Mouse (Mus musculus) liver, embryonic 16.5 days (tissue): Measurements from ENCODE around the gene H1fx. TPM values are rescaled to one million over a fixed set of nuclear protein-coding genes. Genes with fewer than 3 reads are reported as not detected.
"Not testable (repeated sequence)": the region's sequence is repeated elsewhere in the genome, so short reads cannot be mapped to it uniquely, and the experiment has no call there.

ENCODE experiments used
- ATAC-seq: fragments of 200-750 bp; cut with Nextera tagmentation; 2 replicates; pipeline ENCODE4 v1.8.0; 2017; ENCODE audit warnings: low read depth, mild to moderate bottlenecking, moderate number of reproducible peaks, moderate library complexity
- H3K27ac ChIP-seq: fragments of 300-500 bp; sonication (generic); 2 replicates; pipeline ENCODE4 v1.5.1; 2014; ENCODE audit warnings: mild to moderate bottlenecking, low read length
- H3K27me3 ChIP-seq: fragments of 300-500 bp; sonication (generic); 2 replicates; pipeline ENCODE4 v1.6.1; 2014; ENCODE audit warnings: low read depth, low read length, mixed read lengths; ENCODE audit not compliant: control insufficient read depth, insufficient read depth
- H3K36me3 ChIP-seq: fragments of 300-500 bp; sonication (generic); 2 replicates; pipeline ENCODE4 v1.6.1; 2014; ENCODE audit warnings: mild to moderate bottlenecking; ENCODE audit not compliant: control insufficient read depth, insufficient read depth
- H3K4me1 ChIP-seq: fragments of 300-500 bp; sonication (generic); 2 replicates; pipeline ENCODE4 v1.6.1; 2014; ENCODE audit warnings: low read depth, low read length, mixed read lengths; ENCODE audit not compliant: control insufficient read depth
- H3K4me2 ChIP-seq: fragments of 300-500 bp; sonication (generic); 2 replicates; pipeline ENCODE4 v1.6.1; 2014; ENCODE audit warnings: low read depth, low read length, mixed read lengths
- H3K4me3 ChIP-seq: fragments of 300-500 bp; sonication (generic); 2 replicates; pipeline ENCODE4 v1.5.1; 2014; ENCODE audit warnings: low read depth, mild to moderate bottlenecking, low read length
- H3K9ac ChIP-seq: fragments of 300-500 bp; sonication (generic); 2 replicates; pipeline ENCODE4 v1.6.1; 2014; ENCODE audit warnings: low read depth, low read length
- H3K9me3 ChIP-seq: fragments of 300-500 bp; sonication (generic); replicated peaks from 2 replicates; pipeline ENCODE4 v1.6.1; 2016; ENCODE audit warnings: low read length; ENCODE audit not compliant: control insufficient read depth
- WGBS: fragments of 180-500 bp; shearing (Covaris S2); extraction: QIAGEN DNeasy Blood & Tissue Kit; methylation state at CpG from one replicate; pipeline ENCODE4 v1.1.7; 2014; ENCODE audit not compliant: insufficient replicate concordance; 5-methylcytosine and 5-hydroxymethylcytosine counted together
- polyA plus RNA-seq: library from polyadenylated mRNA; unstranded; fragments of >200 nt; fragmentation: Nextera tagmentation; extraction: Ambion mirVana; gene quantifications from 2 replicates; pipeline ENCODE4 v1.2.1, GENCODE M21; 2015

Gene H1fx
- polyA plus RNA-seq, 1 experiment from 2014 or later = 0.79 TPM

DNA sequence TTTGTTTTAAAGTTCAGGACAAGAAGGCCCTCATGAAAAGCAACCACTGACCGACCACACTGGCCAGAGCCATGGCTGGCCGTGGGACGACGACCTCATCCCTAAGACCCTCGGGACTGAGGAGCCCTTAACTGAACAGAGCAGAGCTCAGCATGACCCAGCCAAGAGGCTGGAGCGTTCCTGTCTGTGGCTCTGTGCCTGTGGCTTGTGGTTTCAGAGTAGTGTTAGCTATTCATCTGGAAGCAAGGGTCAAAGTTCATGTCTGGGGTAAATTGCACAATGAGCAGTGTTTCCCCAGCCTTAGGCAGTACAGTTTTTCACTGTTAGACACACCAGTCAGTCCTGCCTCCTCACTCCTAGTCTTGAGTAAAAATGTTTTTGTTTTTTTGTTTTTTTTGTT, 11.3 kb upstream of the H1fx start:
- no peak overlapping the region for H3K4me2 ChIP-seq
- WGBS = 16% methylated on average over 6 of the region's 6 CpGs
- no peaks in the 10 kb centered on the region for H3K9me3 ChIP-seq
- H3K4me1 ChIP-seq = peaks cover 16% of the 10 kb centered on the region
- no peaks in the 10 kb centered on the region for H3K36me3 ChIP-seq
- peak overlapping the region; percentile 60 for H3K27ac ChIP-seq
- H3K4me3 ChIP-seq = no peak overlapping the region
- peak; percentile 80 for ATAC-seq
- no peak overlapping the region for H3K9ac ChIP-seq
- no peaks in the 10 kb centered on the region for H3K27me3 ChIP-seq

GRCm38 (mm10) chr6:87991886-87992285, 10.4 kb upstream of the H1fx start:
- H3K27me3 ChIP-seq = no peaks in the 10 kb centered on the region
- no peaks in the 10 kb centered on the region for H3K36me3 ChIP-seq
- H3K27ac ChIP-seq = no peak overlapping the region
- no peaks in the 10 kb centered on the region for H3K9me3 ChIP-seq
- no peak overlapping the region for H3K4me3 ChIP-seq
- H3K4me2 ChIP-seq = no peak overlapping the region
- 69% methylated on average over 1 of the region's 1 CpGs for WGBS
- ATAC-seq = no peak
- H3K4me1 ChIP-seq = peaks cover 16% of the 10 kb centered on the region
- H3K9ac ChIP-seq = no peak overlapping the region

DNA sequence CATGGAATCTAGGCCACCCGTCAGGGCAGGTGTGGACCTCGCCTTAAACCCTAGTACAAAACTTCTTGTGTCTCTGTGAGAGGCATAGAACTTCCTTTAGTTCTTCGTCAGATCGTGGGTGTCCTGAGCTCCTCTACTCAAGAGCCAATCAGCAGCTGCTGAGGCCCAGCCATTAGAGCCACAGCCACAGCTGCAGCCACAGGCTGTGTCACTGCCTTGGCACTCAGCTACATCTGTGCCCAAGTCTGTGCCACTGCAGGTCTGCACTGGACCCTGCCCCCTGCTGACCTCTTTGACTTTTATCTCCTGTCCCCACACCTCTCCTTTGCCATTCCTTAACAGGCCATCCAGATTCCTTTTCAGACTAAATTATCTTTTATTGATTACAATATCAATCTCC, 9.8 kb upstream of the H1fx start:
- Histone ChIP-seq H3K9ac (no peak overlapping the region), H3K4me2 (no peak overlapping the region), H3K36me3 (no peaks in the 10 kb centered on the region), H3K9me3 (no peaks in the 10 kb centered on the region), H3K27me3 (no peaks in the 10 kb centered on the region), H3K4me3 (no peak overlapping the region), H3K4me1 (peaks cover 16% of the 10 kb centered on the region), H3K27ac (no peak overlapping the region)
- 38% methylated on average over 4 of the region's 4 CpGs for WGBS
- no peak for ATAC-seq

DNA sequence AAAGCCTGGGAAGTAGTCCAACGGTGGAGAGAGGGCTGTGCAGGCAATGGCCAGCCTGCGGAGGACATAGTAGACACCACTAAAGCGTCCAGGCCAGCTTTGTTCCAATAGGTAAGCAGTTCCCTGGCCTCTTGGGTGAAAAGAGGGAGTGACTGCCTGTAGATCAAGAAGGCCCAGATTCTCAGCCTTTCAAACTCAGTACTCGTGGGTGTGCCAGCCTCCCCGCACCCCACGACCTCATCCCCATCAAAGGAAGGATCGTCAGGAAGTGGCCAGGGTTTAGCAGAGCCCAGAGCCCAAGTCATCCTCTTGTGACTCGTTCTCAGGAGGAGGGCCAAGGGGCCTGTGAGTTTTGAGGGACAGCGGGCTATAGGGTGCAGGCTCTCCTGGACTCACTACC, 1.1 kb upstream of the H1fx start:
- 43% methylated on average over 9 of the region's 9 CpGs for WGBS
- Histone ChIP-seq H3K9ac (no peak overlapping the region), H3K27ac (no peak overlapping the region), H3K27me3 (peaks cover 37% of the 10 kb centered on the region), H3K4me1 (no peaks in the 10 kb centered on the region; the same call in 1 of the 2 replicates), H3K4me2 (no peak overlapping the region), H3K36me3 (no peaks in the 10 kb centered on the region), H3K4me3 (no peak overlapping the region), H3K9me3 (no peaks in the 10 kb centered on the region)
- ATAC-seq = no peak

- ATAC-seq = no peak; the same call in 1 of the 2 replicates
- H3K36me3 ChIP-seq = no peaks in the 10 kb centered on the region
- no peaks in the 10 kb centered on the region; the same call in 1 of the 2 replicates for H3K4me1 ChIP-seq
- WGBS = under 1% methylated on average over 50 of the region's 56 CpGs
- H3K4me2 ChIP-seq = peak overlapping the region; percentile 66
- H3K9me3 ChIP-seq = no peaks in the 10 kb centered on the region
- no peak overlapping the region for H3K27ac ChIP-seq
- H3K9ac ChIP-seq = peak overlapping the region; percentile 43; the same call in 1 of the 2 replicates
- peak overlapping the region; percentile 62 for H3K4me3 ChIP-seq
- H3K27me3 ChIP-seq = peaks cover 37% of the 10 kb centered on the region
Observed at GRCm38 (mm10) chr6:87981030-87981485, 379 bp downstream of the H1fx start.

DNA sequence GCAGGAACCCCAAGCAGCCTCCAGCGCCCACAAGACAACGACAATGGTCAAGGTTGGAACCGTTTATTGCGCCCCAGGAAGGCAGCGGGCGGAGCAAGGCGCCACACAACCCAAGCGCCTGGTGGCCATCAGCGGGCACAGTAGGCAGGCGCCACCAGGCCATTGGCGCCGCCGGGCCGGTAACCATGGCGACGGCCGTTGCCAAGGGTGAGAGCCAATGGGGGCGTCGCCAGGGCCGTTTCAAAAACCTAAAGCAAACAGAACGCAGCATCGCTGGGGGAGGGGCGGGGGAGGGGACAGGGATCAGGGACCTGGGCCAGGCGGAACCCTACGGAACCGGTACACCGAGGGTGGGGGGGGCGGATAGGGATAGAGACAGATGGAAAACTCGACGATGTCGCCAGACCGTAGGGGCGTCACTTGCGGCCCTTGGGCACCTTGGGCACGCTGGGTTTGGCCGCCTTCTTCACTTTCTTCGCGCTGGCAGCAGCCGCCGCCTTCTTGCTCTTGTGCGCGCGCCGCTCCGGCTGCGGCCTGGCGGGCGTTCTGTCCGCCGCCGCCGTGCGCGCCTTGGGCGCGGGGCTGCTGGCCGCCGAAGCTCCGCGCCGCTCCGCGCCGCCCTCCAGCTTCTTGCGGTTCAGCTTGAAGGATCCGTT, 935 bp downstream of the H1fx start:
- ATAC-seq = 0 out of 2 replicates have a peak, but pooled peaks have one; percentile 43
- Histone ChIP-seq H3K27ac (no peak overlapping the region), H3K9ac (peak overlapping the region; percentile 43; the same call in 1 of the 2 replicates)

DNA sequence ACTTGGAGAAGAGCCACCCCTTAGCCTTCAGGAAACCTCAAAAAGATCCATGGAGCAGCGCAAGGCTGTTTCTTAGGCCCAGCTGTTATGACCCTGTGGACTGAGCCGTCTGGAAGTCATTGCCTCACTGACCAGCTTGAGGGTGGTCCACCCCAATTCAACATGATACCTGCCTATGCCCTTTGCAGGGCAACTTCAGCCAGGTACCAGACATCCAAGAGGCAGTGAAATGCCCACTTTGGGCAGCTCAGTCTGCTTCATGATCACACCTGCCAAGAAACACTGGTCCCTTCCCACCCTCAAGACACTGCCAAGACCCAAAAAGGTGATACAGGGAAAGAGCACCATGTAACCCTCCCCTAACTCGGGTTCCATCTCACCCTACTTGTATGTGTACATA, 1.7 kb downstream of the H1fx start:
- H3K4me1 ChIP-seq = no peaks in the 10 kb centered on the region; the same call in 1 of the 2 replicates
- no peak overlapping the region for H3K4me3 ChIP-seq
- no peaks in the 10 kb centered on the region for H3K9me3 ChIP-seq
- H3K36me3 ChIP-seq = no peaks in the 10 kb centered on the region
- no peak overlapping the region for H3K9ac ChIP-seq
- H3K27ac ChIP-seq = no peak overlapping the region
- WGBS = 50% methylated on average over 3 of the region's 3 CpGs
- no peak for ATAC-seq
- H3K27me3 ChIP-seq = peaks cover 37% of the 10 kb centered on the region
- H3K4me2 ChIP-seq = no peak overlapping the region

More for the DNA sequence above, 935 bp downstream of the H1fx start:
- no peaks in the 10 kb centered on the region; the same call in 1 of the 2 replicates for H3K4me1 ChIP-seq
- no peaks in the 10 kb centered on the region for H3K36me3 ChIP-seq
- no peaks in the 10 kb centered on the region for H3K9me3 ChIP-seq
- peaks cover 37% of the 10 kb centered on the region for H3K27me3 ChIP-seq
- H3K4me3 ChIP-seq = peak overlapping the region; percentile 62
- WGBS = under 1% methylated on average over 62 of the region's 66 CpGs
- peak overlapping the region; percentile 66 for H3K4me2 ChIP-seq

DNA sequence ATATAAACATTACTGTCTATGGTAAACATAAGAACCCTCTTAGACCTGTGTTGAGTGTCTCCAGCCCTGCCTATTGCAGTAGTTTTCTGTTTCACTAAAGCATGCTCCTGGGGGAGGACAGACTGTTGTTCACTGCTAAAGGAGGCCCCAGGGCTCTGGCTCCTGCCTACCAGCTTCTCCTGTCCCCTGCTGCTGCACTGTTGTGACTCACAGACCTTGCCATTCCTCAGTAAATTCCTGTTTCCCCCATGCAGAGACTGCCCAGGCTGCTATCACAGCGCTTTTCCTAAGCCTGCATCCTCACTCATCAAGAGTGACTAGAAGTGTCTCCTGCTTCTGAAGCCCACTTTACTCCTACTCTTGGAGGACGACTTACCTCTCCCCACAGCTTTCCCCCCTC, 11.4 kb downstream of the H1fx start:
- no peak overlapping the region for H3K4me3 ChIP-seq
- no peak overlapping the region for H3K27ac ChIP-seq
- H3K36me3 ChIP-seq = no peaks in the 10 kb centered on the region
- ATAC-seq = no peak
- H3K4me1 ChIP-seq = no peaks in the 10 kb centered on the region
- H3K27me3 ChIP-seq = no peaks in the 10 kb centered on the region
- H3K9me3 ChIP-seq = no peaks in the 10 kb centered on the region
- no peak overlapping the region for H3K4me2 ChIP-seq
- no peak overlapping the region for H3K9ac ChIP-seq
- 21% methylated on average over 2 of the region's 2 CpGs for WGBS

DNA sequence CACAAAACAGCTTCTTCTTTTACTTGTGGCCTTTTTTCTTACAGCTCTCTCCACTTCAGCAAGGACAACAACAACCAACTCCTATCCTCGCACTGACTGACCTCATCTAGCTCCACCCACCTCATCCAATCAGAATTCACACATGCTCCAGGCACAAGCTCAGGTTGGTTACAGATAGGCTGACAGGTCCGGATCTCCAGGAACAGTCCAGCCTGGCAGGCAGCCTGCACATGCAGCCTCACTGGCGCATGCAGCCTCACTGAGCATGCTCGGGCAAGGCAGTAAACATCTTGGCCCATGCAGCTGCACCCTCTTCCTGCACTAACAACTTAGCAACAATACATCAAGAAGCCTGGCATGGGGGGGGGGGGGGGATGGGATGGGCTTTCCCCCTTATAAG, 19.0 kb downstream of the H1fx start:
- not testable (repeated sequence) for H3K9me3 ChIP-seq, ATAC-seq, H3K4me1 ChIP-seq, H3K27ac ChIP-seq, H3K4me3 ChIP-seq, H3K36me3 ChIP-seq, H3K4me2 ChIP-seq, H3K9ac ChIP-seq, H3K27me3 ChIP-seq
- 62% methylated on average over 4 of the region's 4 CpGs for WGBS
